Mouse (Mus musculus) testis, adult 2 months (tissue): ENCODE measurements around the gene Mdga1.

Experiments
- CTCF ChIP-seq: fragments of 200-500 bp; IDR thresholded peaks from 2 replicates; pipeline ENCODE4 v1.5.1; 2012; ENCODE audit warnings: low read depth, mild to moderate bottlenecking, inconsistent platforms, low read length, moderate library complexity; ENCODE audit not compliant: control insufficient read depth, insufficient read depth, insufficient replicate concordance
- POLR2A ChIP-seq: fragments of 200-500 bp; IDR thresholded peaks from 2 replicates; pipeline ENCODE4 v1.6.1; 2012; ENCODE audit warnings: low read depth, mild to moderate bottlenecking, inconsistent platforms, low read length, moderate library complexity; ENCODE audit not compliant: control insufficient read depth

GRCm38 (mm10) chr17:29873580-29874015 lies 96.3 kb downstream of the Mdga1 start:
- TF ChIP-seq CTCF (no peak), POLR2A (no peak)
